Mouse (Mus musculus) liver, embryonic 15.5 days (tissue): ENCODE data around the gene Rap1gap2. TPM values are rescaled to one million over a fixed set of nuclear protein-coding genes. Genes with fewer than 3 reads are reported as not detected.

Experiments
- ATAC-seq: fragments of 200-750 bp; cut with Nextera tagmentation; 2 replicates; pipeline ENCODE4 v1.8.0; 2017; ENCODE audit warnings: moderate number of reproducible peaks, mild to moderate bottlenecking, moderate library complexity; ENCODE audit not compliant: insufficient read depth
- H3K27ac ChIP-seq: fragments of 300-500 bp; sonication (generic); replicated peaks from 2 replicates; pipeline ENCODE4 v1.5.1; 2015; ENCODE audit warnings: mild to moderate bottlenecking, inconsistent platforms
- H3K27me3 ChIP-seq: fragments of 300-500 bp; sonication (generic); 2 replicates; pipeline ENCODE4 v1.6.1; 2015; ENCODE audit warnings: mild to moderate bottlenecking, inconsistent platforms
- H3K36me3 ChIP-seq: fragments of 300-500 bp; sonication (generic); replicated peaks from 2 replicates; pipeline ENCODE4 v1.6.1; 2015; ENCODE audit warnings: moderate library complexity, mild to moderate bottlenecking, inconsistent platforms
- H3K4me1 ChIP-seq: fragments of 300-500 bp; sonication (generic); replicated peaks from 2 replicates; pipeline ENCODE4 v1.6.1; 2015; ENCODE audit warnings: inconsistent platforms
- H3K4me2 ChIP-seq: fragments of 300-500 bp; sonication (generic); 2 replicates; pipeline ENCODE4 v1.6.1; 2015; ENCODE audit warnings: moderate library complexity, mild to moderate bottlenecking, inconsistent platforms
- H3K4me3 ChIP-seq: fragments of 300-500 bp; sonication (generic); replicated peaks from 2 replicates; pipeline ENCODE4 v1.5.1; 2015; ENCODE audit warnings: mild to moderate bottlenecking, inconsistent platforms
- H3K9ac ChIP-seq: fragments of 300-500 bp; sonication (generic); 2 replicates; pipeline ENCODE4 v1.6.1; 2015; ENCODE audit warnings: moderate library complexity, mild to moderate bottlenecking, inconsistent platforms
- H3K9me3 ChIP-seq: fragments of 300-500 bp; sonication (generic); replicated peaks from 2 replicates; pipeline ENCODE4 v1.6.1; 2016; ENCODE audit warnings: inconsistent platforms
- WGBS: fragments of 180-500 bp; shearing (Covaris S2); methylation state at CpG from one replicate; pipeline ENCODE4 v1.1.7; 2015; ENCODE audit warnings: mixed read lengths; ENCODE audit not compliant: insufficient replicate concordance; 5-methylcytosine and 5-hydroxymethylcytosine counted together
- polyA plus RNA-seq: library from polyadenylated mRNA; unstranded; fragments of >200 nt; fragmentation: Nextera tagmentation; extraction: Ambion mirVana; gene quantifications from 2 replicates; pipeline ENCODE4 v1.2.1, GENCODE M21; 2015

Gene Rap1gap2
- polyA plus RNA-seq, 1 experiment from 2014 or later = 0.76 TPM

- Histone ChIP-seq H3K27ac (no peak overlapping the region), H3K36me3 (no peaks in the 10 kb centered on the region), H3K9ac (no peak overlapping the region), H3K9me3 (no peaks in the 10 kb centered on the region), H3K4me3 (no peak overlapping the region), H3K27me3 (no peaks in the 10 kb centered on the region), H3K4me1 (no peaks in the 10 kb centered on the region), H3K4me2 (no peak overlapping the region)
- WGBS = 63% methylated on average over 6 of the region's 6 CpGs
- no peak for ATAC-seq
Measured at GRCm38 (mm10) chr11:74483153-74483817, 127.4 kb downstream of the Rap1gap2 start.

GRCm38 (mm10) chr11:74481797-74482196 lies 128.9 kb downstream of the Rap1gap2 start:
- no peak for ATAC-seq
- Histone ChIP-seq H3K4me2 (no peak overlapping the region), H3K4me3 (no peak overlapping the region), H3K9ac (no peak overlapping the region), H3K4me1 (no peaks in the 10 kb centered on the region), H3K27me3 (no peaks in the 10 kb centered on the region), H3K36me3 (no peaks in the 10 kb centered on the region), H3K9me3 (no peaks in the 10 kb centered on the region), H3K27ac (no peak overlapping the region)
- WGBS = 74% methylated on average over 5 of the region's 5 CpGs

- no peaks in the 10 kb centered on the region for H3K9me3 ChIP-seq
- H3K27me3 ChIP-seq = no peaks in the 10 kb centered on the region
- H3K27ac ChIP-seq = no peak overlapping the region
- WGBS = 64% methylated on average over 5 of the region's 5 CpGs
- ATAC-seq = no peak
- no peaks in the 10 kb centered on the region for H3K36me3 ChIP-seq
- no peak overlapping the region for H3K9ac ChIP-seq
- H3K4me3 ChIP-seq = no peak overlapping the region
- H3K4me1 ChIP-seq = no peaks in the 10 kb centered on the region
- no peak overlapping the region for H3K4me2 ChIP-seq
Measured at GRCm38 (mm10) chr11:74479715-74480289, 130.9 kb downstream of the Rap1gap2 start.

- Histone ChIP-seq H3K27ac (no peak overlapping the region), H3K4me3 (no peak overlapping the region), H3K4me1 (no peaks in the 10 kb centered on the region), H3K4me2 (no peak overlapping the region), H3K27me3 (no peaks in the 10 kb centered on the region), H3K9ac (no peak overlapping the region), H3K9me3 (no peaks in the 10 kb centered on the region), H3K36me3 (no peaks in the 10 kb centered on the region)
- WGBS = 64% methylated on average over 2 of the region's 2 CpGs
- no peak for ATAC-seq
Measured at GRCm38 (mm10) chr11:74478877-74479276, 131.8 kb downstream of the Rap1gap2 start.

- WGBS = 65% methylated on average over 10 of the region's 10 CpGs
- Histone ChIP-seq H3K9me3 (no peaks in the 10 kb centered on the region), H3K27me3 (no peaks in the 10 kb centered on the region), H3K36me3 (no peaks in the 10 kb centered on the region), H3K4me3 (no peak overlapping the region), H3K4me2 (no peak overlapping the region), H3K9ac (no peak overlapping the region), H3K4me1 (peaks cover 9% of the 10 kb centered on the region; the same call in 1 of the 2 replicates), H3K27ac (no peak overlapping the region)
- ATAC-seq = no peak
Measured at GRCm38 (mm10) chr11:74472671-74473070, 138.0 kb downstream of the Rap1gap2 start.

- Histone ChIP-seq H3K27me3 (no peaks in the 10 kb centered on the region), H3K27ac (no peak overlapping the region), H3K9ac (no peak overlapping the region), H3K4me1 (peaks cover 9% of the 10 kb centered on the region; the same call in 1 of the 2 replicates), H3K4me2 (no peak overlapping the region), H3K4me3 (no peak overlapping the region), H3K36me3 (no peaks in the 10 kb centered on the region), H3K9me3 (no peaks in the 10 kb centered on the region)
- no peak for ATAC-seq
- WGBS = 45% methylated on average over 6 of the region's 6 CpGs
Measured at GRCm38 (mm10) chr11:74468195-74468594, 142.5 kb downstream of the Rap1gap2 start.

GRCm38 (mm10) chr11:74465712-74466111 lies 145.0 kb downstream of the Rap1gap2 start:
- WGBS = 41% methylated on average over 7 of the region's 7 CpGs
- Histone ChIP-seq H3K9ac (no peak overlapping the region), H3K36me3 (no peaks in the 10 kb centered on the region), H3K27ac (no peak overlapping the region), H3K27me3 (no peaks in the 10 kb centered on the region), H3K9me3 (no peaks in the 10 kb centered on the region), H3K4me1 (peaks cover 9% of the 10 kb centered on the region; the same call in 1 of the 2 replicates), H3K4me2 (no peak overlapping the region), H3K4me3 (no peak overlapping the region)
- no peak for ATAC-seq

GRCm38 (mm10) chr11:74464181-74464977 lies 146.3 kb downstream of the Rap1gap2 start:
- H3K4me1 ChIP-seq = peaks cover 9% of the 10 kb centered on the region; the same call in 1 of the 2 replicates
- no peak overlapping the region for H3K4me2 ChIP-seq
- 55% methylated on average over 10 of the region's 10 CpGs for WGBS
- no peak overlapping the region for H3K27ac ChIP-seq
- no peaks in the 10 kb centered on the region for H3K27me3 ChIP-seq
- no peak for ATAC-seq
- H3K36me3 ChIP-seq = no peaks in the 10 kb centered on the region
- H3K4me3 ChIP-seq = no peak overlapping the region
- H3K9me3 ChIP-seq = no peaks in the 10 kb centered on the region
- no peak overlapping the region for H3K9ac ChIP-seq

GRCm38 (mm10) chr11:74462651-74463050 lies 148.1 kb downstream of the Rap1gap2 start:
- Histone ChIP-seq H3K4me2 (no peak overlapping the region), H3K9me3 (no peaks in the 10 kb centered on the region), H3K27me3 (no peaks in the 10 kb centered on the region), H3K9ac (no peak overlapping the region), H3K36me3 (no peaks in the 10 kb centered on the region), H3K4me3 (no peak overlapping the region), H3K4me1 (peaks cover under 1% of the 10 kb centered on the region; the same call in 1 of the 2 replicates), H3K27ac (no peak overlapping the region)
- ATAC-seq = no peak
- WGBS = 17% methylated on average over 2 of the region's 2 CpGs

- H3K4me2 ChIP-seq = no peak overlapping the region
- H3K9me3 ChIP-seq = no peaks in the 10 kb centered on the region
- no peak overlapping the region for H3K27ac ChIP-seq
- WGBS = 63% methylated on average over 8 of the region's 8 CpGs
- no peaks in the 10 kb centered on the region for H3K27me3 ChIP-seq
- no peak overlapping the region for H3K4me3 ChIP-seq
- ATAC-seq = no peak
- H3K9ac ChIP-seq = no peak overlapping the region
- no peaks in the 10 kb centered on the region; the same call in 1 of the 2 replicates for H3K4me1 ChIP-seq
- H3K36me3 ChIP-seq = no peaks in the 10 kb centered on the region
Measured at GRCm38 (mm10) chr11:74459651-74460050, 151.1 kb downstream of the Rap1gap2 start.

- H3K4me3 ChIP-seq = no peak overlapping the region
- no peak for ATAC-seq
- no peaks in the 10 kb centered on the region for H3K36me3 ChIP-seq
- 50% methylated on average over 3 of the region's 3 CpGs for WGBS
- H3K4me1 ChIP-seq = no peaks in the 10 kb centered on the region
- H3K9me3 ChIP-seq = no peaks in the 10 kb centered on the region
- no peaks in the 10 kb centered on the region for H3K27me3 ChIP-seq
- no peak overlapping the region for H3K27ac ChIP-seq
- H3K4me2 ChIP-seq = no peak overlapping the region
- H3K9ac ChIP-seq = no peak overlapping the region
Measured at GRCm38 (mm10) chr11:74458400-74458799, 152.3 kb downstream of the Rap1gap2 start.
